Mouse (Mus musculus): ENCODE results near the gene Olfr62. TPM values are rescaled to one million over a fixed set of nuclear protein-coding genes. Genes with fewer than 3 reads are reported as not detected.
A peak's percentile ranks its signal among the peaks of the same experiment; 100 is the strongest.

Gene Olfr62
- polyA plus RNA-seq, 1 experiment from 2014 or later, result not detected

DNA sequence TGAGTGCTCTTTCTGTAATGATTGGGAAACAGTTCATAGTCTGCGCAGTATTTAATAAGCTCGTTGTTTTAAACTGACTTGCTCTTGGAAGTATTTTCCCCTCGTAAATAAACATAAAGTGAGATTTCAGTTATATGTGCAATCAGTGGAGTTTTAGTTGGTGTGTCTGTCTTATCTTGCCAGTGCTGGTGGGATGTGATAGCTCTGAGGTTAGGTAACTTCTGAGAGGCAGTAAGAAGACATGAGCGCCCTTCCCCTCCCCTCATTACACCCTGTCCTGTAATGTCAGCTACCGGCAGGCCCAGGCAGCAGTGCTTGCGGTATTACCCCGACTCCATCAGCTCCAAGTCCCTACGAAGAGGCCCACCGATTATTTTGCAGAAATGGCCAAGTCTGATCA, 37.0 kb upstream of the Olfr62 start:
- H3K9me3 ChIP-seq (ENCODE audit: low read length), result no peaks in the 10 kb centered on the region
- ATAC-seq (no peak), DNase-seq (no peak)
- no peaks in the 10 kb centered on the region for H3K27me3 ChIP-seq (ENCODE audit: insufficient read depth, low read length)
- WGBS (ENCODE audit: insufficient replicate concordance), result 56% methylated on average over 9 of the region's 9 CpGs
- H3K27ac ChIP-seq (ENCODE audit: low read depth), result no peak overlapping the region
- peak overlapping the region; percentile 64 for H3K9ac ChIP-seq (replicated peaks)
- H3K36me3 ChIP-seq (replicated peaks; ENCODE audit: insufficient read depth, low read length), result peaks cover 32% of the 10 kb centered on the region
- peak overlapping the region; percentile 77 for H3K4me3 ChIP-seq (ENCODE audit: low read depth, low read length)
- H3K4me1 ChIP-seq (ENCODE audit: insufficient read depth), result peaks cover 9% of the 10 kb centered on the region
- no peak for TF ChIP-seq CTCF (IDR thresholded peaks at IDR 0.05; ENCODE audit: low read depth)
- no peak for TF ChIP-seq EP300 (IDR thresholded peaks at IDR 0.05; ENCODE audit: low read depth)
- H3K4me2 ChIP-seq (ENCODE audit: low read depth, low read length), result peak overlapping the region; percentile 83

DNA sequence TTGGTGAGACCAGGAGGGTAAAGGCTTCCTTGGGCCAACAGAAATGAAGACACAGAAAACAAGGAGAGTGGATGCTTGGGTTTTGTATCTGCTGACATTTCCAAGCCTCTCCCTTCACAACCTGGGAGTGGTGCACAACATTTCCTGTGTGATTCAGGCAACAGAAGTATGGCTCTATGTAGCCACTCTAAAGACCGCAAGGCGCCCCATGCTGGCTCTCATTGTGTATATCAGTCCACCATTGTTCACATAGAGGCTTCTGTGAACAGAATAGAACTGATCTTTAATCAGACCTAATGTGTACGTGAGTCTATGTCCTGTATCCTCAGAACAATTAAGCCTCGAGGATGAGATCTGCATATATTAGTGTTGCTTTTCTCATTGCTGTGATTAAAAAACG, 28.5 kb upstream of the Olfr62 start:
- DNase-seq, result no peak
- Histone ChIP-seq H3K27ac (ENCODE audit: low read depth) (no peak overlapping the region), H3K36me3 (replicated peaks; ENCODE audit: insufficient read depth, low read length) (peaks cover 28% of the 10 kb centered on the region), H3K9ac (replicated peaks) (no peak overlapping the region), H3K4me3 (ENCODE audit: low read depth, low read length) (no peak overlapping the region), H3K4me1 (ENCODE audit: insufficient read depth) (no peaks in the 10 kb centered on the region), H3K27me3 (ENCODE audit: insufficient read depth, low read length) (no peaks in the 10 kb centered on the region), H3K9me3 (ENCODE audit: low read length) (no peaks in the 10 kb centered on the region), H3K4me2 (ENCODE audit: low read depth, low read length) (no peak overlapping the region)
- TF ChIP-seq CTCF (IDR thresholded peaks at IDR 0.05; ENCODE audit: low read depth), result no peak
- TF ChIP-seq EP300 (IDR thresholded peaks at IDR 0.05; ENCODE audit: low read depth), result no peak
- 84% methylated on average over 5 of the region's 5 CpGs for WGBS (ENCODE audit: insufficient replicate concordance)
- ATAC-seq, result no peak

DNA sequence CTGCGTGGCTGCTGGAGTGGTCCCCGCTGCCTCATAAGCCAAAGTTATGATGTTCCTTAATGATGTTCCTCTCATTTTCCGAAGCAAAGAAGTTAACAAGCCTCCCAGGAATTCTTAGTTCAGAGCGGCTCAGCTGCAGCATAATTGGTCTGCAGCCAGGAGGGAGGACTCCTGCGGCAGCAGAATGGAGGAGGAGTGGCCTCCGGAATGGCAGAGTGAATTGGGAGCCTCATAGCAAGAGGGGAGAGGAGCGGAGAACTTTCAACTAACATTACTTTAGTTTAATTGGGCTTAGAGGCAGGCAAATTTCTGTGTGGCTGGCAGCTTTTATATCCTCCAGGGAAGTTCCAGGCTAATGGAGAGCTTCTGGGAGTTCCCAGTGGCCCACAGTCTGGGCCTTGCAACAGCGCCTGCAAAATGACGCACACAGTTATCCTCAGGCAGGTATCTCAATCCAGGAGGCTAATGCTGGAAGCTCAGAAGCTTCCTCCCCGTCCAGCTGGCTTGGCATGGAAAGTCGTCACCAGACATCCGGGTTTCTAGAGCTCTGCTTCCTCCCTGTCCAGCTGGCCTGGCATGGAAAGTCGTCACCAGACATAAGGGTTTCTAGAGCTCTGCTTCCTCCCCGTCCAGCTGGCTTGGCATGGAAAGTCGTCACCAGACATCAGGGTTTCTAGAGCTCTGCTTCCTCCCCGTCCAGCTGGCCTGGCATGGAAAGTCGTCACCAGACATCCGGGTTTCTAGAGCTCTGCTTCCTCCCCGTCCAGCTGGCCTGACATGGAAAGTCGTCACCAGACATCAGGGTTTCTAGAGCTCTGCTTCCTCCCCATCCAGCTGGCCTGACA, 16.2 kb upstream of the Olfr62 start:
- no peak for DNase-seq
- WGBS (ENCODE audit: insufficient replicate concordance), result 39% methylated on average over 20 of the region's 20 CpGs

DNA sequence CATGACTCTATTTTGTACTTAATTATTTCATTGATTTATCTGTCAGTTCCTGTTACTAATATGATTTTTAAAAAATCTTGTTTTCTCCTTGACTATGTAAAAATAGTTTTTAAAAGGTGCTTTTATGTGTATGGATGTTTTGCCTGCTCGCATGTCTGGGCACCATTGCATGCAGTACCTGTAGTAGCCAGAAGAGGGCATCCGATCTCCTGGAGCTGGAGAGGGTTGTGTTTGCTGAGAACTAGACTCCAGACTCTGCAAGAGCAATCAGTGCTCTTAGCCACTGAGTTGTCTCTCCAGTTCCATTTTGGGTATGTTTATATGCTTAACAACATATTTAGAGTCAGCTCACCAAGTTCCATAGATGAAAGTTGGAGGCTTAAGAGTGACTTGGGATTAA, 13.5 kb upstream of the Olfr62 start:
- 2% methylated on average over 2 of the region's 2 CpGs for WGBS (ENCODE audit: insufficient replicate concordance)
- DNase-seq, result peak; percentile 75
- Histone ChIP-seq H3K9me3 (ENCODE audit: low read length) (no peaks in the 10 kb centered on the region), H3K36me3 (replicated peaks; ENCODE audit: insufficient read depth, low read length) (no peaks in the 10 kb centered on the region), H3K27ac (ENCODE audit: low read depth) (no peak overlapping the region), H3K4me2 (ENCODE audit: low read depth, low read length) (no peak overlapping the region), H3K27me3 (ENCODE audit: insufficient read depth, low read length) (no peaks in the 10 kb centered on the region), H3K9ac (replicated peaks) (no peak overlapping the region), H3K4me3 (ENCODE audit: low read depth, low read length) (no peak overlapping the region), H3K4me1 (ENCODE audit: insufficient read depth) (no peaks in the 10 kb centered on the region)
- no peak for ATAC-seq
- TF ChIP-seq CTCF (IDR thresholded peaks at IDR 0.05; ENCODE audit: low read depth) (peak; percentile 88), EP300 (IDR thresholded peaks at IDR 0.05; ENCODE audit: low read depth) (no peak)

More for the DNA sequence above, 16.2 kb upstream of the Olfr62 start:
- H3K27ac ChIP-seq (ENCODE audit: low read depth), result no peak overlapping the region
- no peaks in the 10 kb centered on the region for H3K9me3 ChIP-seq (ENCODE audit: low read length)
- no peak for ATAC-seq
- no peak overlapping the region for H3K9ac ChIP-seq (replicated peaks)
- no peak overlapping the region for H3K4me2 ChIP-seq (ENCODE audit: low read depth, low read length)
- H3K4me3 ChIP-seq (ENCODE audit: low read depth, low read length), result no peak overlapping the region
- no peak for TF ChIP-seq EP300 (IDR thresholded peaks at IDR 0.05; ENCODE audit: low read depth)
- no peaks in the 10 kb centered on the region for H3K36me3 ChIP-seq (replicated peaks; ENCODE audit: insufficient read depth, low read length)
- H3K27me3 ChIP-seq (ENCODE audit: insufficient read depth, low read length), result no peaks in the 10 kb centered on the region
- no peaks in the 10 kb centered on the region for H3K4me1 ChIP-seq (ENCODE audit: insufficient read depth)

DNA sequence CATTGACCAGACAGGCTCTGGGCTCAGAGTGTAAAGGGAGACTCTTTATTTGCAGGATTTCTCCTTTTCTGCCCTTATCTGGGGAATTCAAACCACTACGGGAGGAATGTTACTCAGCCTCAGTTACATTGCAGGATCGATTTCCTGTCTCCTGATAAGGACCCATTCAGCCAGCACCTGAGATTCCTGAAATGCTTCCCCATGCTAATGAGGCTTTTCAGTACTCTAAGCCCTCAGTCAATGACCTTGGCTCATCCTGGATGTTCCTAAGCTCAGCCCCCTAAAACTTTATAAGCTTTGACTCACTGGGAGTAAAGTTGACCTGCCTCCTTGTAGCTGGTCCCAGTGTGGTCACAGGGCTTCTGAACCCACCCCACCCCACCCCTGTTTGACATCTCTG, 28.3 kb downstream of the Olfr62 start:
- Histone ChIP-seq H3K9me3 (ENCODE audit: low read length) (peaks cover 2% of the 10 kb centered on the region; the same call in 1 of the 2 replicates), H3K9ac (replicated peaks) (no peak overlapping the region)

DNA sequence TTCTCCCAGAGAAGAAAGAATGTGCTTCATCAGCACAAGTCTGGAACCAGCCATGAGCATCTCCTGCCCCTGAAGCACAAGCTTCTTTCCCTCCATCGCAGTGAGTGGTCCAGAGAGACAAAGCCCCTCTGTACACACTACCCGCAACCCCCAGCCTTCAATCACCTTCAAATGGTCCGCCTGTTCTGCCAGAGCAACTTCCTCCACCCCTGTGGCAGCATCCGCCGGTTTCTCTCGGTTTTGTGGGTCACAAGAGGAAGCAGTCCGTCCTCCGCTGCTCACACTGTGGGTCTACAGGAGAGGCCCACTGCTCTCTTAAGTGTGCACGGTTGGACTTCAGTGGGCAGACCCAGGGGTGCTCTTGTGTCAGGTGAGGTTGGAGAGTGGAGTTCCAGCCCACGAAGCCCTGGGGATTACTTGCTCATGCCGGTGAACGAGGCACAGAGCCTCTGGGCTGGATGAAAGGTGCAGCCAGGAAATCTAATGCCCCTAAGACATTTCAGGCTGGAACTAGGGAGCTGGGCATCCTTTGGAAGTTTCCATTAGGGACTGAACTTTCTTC, 33.7 kb downstream of the Olfr62 start, which contains the start of gene Olfr1342:
TSS of gene Olfr1342 (minus strand) at position 345 of the 562 bp plus-strand sequence.
- no peak for TF ChIP-seq CTCF (IDR thresholded peaks at IDR 0.05; ENCODE audit: low read depth)
- TF ChIP-seq EP300 (IDR thresholded peaks at IDR 0.05; ENCODE audit: low read depth), result no peak
- Histone ChIP-seq H3K4me1 (ENCODE audit: insufficient read depth) (no peaks in the 10 kb centered on the region), H3K9ac (replicated peaks) (no peak within 1 kb of the TSS), H3K27ac (ENCODE audit: low read depth) (no peak within 1 kb of the TSS), H3K4me2 (ENCODE audit: low read depth, low read length) (no peak within 1 kb of the TSS), H3K9me3 (ENCODE audit: low read length) (peaks cover 2% of the 10 kb centered on the region; the same call in 1 of the 2 replicates), H3K27me3 (ENCODE audit: insufficient read depth, low read length) (no peaks in the 10 kb centered on the region), H3K36me3 (replicated peaks; ENCODE audit: insufficient read depth, low read length) (no peaks in the 10 kb centered on the region), H3K4me3 (ENCODE audit: low read depth, low read length) (no peak within 1 kb of the TSS)
- no peak for ATAC-seq
- 25% methylated on average over 12 of the region's 12 CpGs for WGBS (ENCODE audit: insufficient replicate concordance)
- no peak for DNase-seq

More for the DNA sequence above, 28.3 kb downstream of the Olfr62 start:
- Histone ChIP-seq H3K4me1 (ENCODE audit: insufficient read depth) (no peaks in the 10 kb centered on the region), H3K4me2 (ENCODE audit: low read depth, low read length) (no peak overlapping the region), H3K27me3 (ENCODE audit: insufficient read depth, low read length) (no peaks in the 10 kb centered on the region), H3K27ac (ENCODE audit: low read depth) (no peak overlapping the region), H3K36me3 (replicated peaks; ENCODE audit: insufficient read depth, low read length) (no peaks in the 10 kb centered on the region), H3K4me3 (ENCODE audit: low read depth, low read length) (no peak overlapping the region)
- 21% methylated on average over 2 of the region's 2 CpGs for WGBS (ENCODE audit: insufficient replicate concordance)
- ATAC-seq, result no peak
- TF ChIP-seq EP300 (IDR thresholded peaks at IDR 0.05; ENCODE audit: low read depth), result no peak
- no peak for TF ChIP-seq CTCF (IDR thresholded peaks at IDR 0.05; ENCODE audit: low read depth)
- DNase-seq, result no peak
